Mouse (Mus musculus): ENCODE data around the gene Gpx3. TPM values are rescaled to one million over a fixed set of nuclear protein-coding genes. Genes with fewer than 3 reads are reported as not detected.
"Not testable (repeated sequence)": the region's sequence is repeated elsewhere in the genome, so short reads cannot be mapped to it uniquely, and the experiment has no call there.

Gpx3 gene
- polyA plus RNA-seq, 1 experiment from 2014 or later = 121 TPM

GRCm38 (mm10) chr11:54887927-54888326 lies 14.3 kb upstream of the Gpx3 start:
- H3K4me1 ChIP-seq (replicated peaks) = peaks cover 25% of the 10 kb centered on the region
- H3K36me3 ChIP-seq = no peaks in the 10 kb centered on the region
- no peaks in the 10 kb centered on the region for H3K27me3 ChIP-seq (ENCODE audit: insufficient read depth, poor library complexity, severe bottlenecking)
- DNase-seq (ENCODE audit: low spot score) = no peak
- H3K27ac ChIP-seq = no peak overlapping the region
- 87% methylated on average over 6 of the region's 6 CpGs for WGBS
- H3K9me3 ChIP-seq = no peaks in the 10 kb centered on the region
- no peak overlapping the region for H3K4me3 ChIP-seq

DNA sequence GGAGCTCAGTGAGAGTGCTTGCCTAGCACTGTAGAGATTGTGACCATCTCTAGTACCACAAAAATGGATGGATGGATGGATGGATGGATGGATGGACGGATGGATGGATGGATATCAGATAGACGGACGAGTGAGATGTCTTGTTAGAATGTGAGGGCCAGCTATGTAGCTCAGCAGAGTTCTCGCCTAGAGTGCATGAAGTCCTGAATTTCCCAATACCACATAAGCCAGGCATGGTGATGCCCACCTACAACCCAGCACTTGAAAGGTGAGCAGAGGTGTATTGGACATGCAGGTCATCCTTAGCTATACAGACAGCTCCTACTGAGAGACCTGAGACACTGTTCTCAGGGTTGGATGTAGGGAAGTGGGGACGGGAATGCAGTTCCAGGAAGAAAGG lies 10.9 kb upstream of the Gpx3 start:
- no peak overlapping the region for H3K27ac ChIP-seq
- H3K9me3 ChIP-seq = no peaks in the 10 kb centered on the region
- no peaks in the 10 kb centered on the region for H3K27me3 ChIP-seq (ENCODE audit: insufficient read depth, poor library complexity, severe bottlenecking)
- 77% methylated on average over 5 of the region's 5 CpGs for whole genome bisulfite sequencing
- peaks cover 15% of the 10 kb centered on the region; the same call in 1 of the 2 replicates for H3K4me1 ChIP-seq (replicated peaks)
- no peak overlapping the region for H3K4me3 ChIP-seq
- H3K36me3 ChIP-seq = no peaks in the 10 kb centered on the region
- no peak for DNase-seq (ENCODE audit: low spot score)

DNA sequence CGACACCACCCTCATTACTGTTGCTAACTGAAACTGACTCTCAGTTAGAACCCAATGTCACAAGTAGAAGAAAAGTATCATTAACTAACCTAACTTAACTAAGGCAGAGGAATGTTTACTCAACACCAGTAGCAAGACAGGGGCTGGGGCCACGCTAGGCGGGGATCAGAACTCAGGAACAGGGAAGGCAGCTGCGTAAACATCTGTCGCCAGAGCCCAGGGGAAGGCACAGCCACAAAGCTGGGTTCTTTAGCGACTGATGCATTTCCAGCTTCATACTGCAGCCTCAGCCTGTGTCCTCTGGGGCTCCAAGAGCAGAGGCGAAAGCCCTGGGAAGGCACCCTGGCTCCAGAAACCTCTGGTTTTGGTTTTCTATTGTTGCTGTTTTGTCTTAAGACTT lies 10.2 kb upstream of the Gpx3 start:
- no peaks in the 10 kb centered on the region for H3K9me3 ChIP-seq
- H3K27me3 ChIP-seq (ENCODE audit: insufficient read depth, poor library complexity, severe bottlenecking) = no peaks in the 10 kb centered on the region
- peaks cover 16% of the 10 kb centered on the region; the same call in 1 of the 2 replicates for H3K4me1 ChIP-seq (replicated peaks)
- no peak for DNase-seq (ENCODE audit: low spot score)
- H3K36me3 ChIP-seq = no peaks in the 10 kb centered on the region
- WGBS = 47% methylated on average over 7 of the region's 7 CpGs
- H3K27ac ChIP-seq = no peak overlapping the region
- H3K4me3 ChIP-seq = no peak overlapping the region

GRCm38 (mm10) chr11:54894589-54894988 lies 7.7 kb upstream of the Gpx3 start:
- H3K27ac ChIP-seq = no peak overlapping the region
- H3K9me3 ChIP-seq = no peaks in the 10 kb centered on the region
- peaks cover 22% of the 10 kb centered on the region for H3K4me1 ChIP-seq (replicated peaks)
- no peaks in the 10 kb centered on the region for H3K27me3 ChIP-seq (ENCODE audit: insufficient read depth, poor library complexity, severe bottlenecking)
- H3K4me3 ChIP-seq = no peak overlapping the region
- no peak for DNase-seq (ENCODE audit: low spot score)
- WGBS = 76% methylated on average over 9 of the region's 9 CpGs
- no peaks in the 10 kb centered on the region for H3K36me3 ChIP-seq

GRCm38 (mm10) chr11:54896646-54897045 lies 5.6 kb upstream of the Gpx3 start:
- H3K9me3 ChIP-seq; H3K4me3 ChIP-seq; DNase-seq (ENCODE audit: low spot score); H3K27me3 ChIP-seq (ENCODE audit: insufficient read depth, poor library complexity, severe bottlenecking); H3K27ac ChIP-seq; H3K36me3 ChIP-seq: not testable (repeated sequence)
- peaks cover 20% of the 10 kb centered on the region for H3K4me1 ChIP-seq (replicated peaks)
- WGBS = 94% methylated on average over 3 of the region's 3 CpGs

DNA sequence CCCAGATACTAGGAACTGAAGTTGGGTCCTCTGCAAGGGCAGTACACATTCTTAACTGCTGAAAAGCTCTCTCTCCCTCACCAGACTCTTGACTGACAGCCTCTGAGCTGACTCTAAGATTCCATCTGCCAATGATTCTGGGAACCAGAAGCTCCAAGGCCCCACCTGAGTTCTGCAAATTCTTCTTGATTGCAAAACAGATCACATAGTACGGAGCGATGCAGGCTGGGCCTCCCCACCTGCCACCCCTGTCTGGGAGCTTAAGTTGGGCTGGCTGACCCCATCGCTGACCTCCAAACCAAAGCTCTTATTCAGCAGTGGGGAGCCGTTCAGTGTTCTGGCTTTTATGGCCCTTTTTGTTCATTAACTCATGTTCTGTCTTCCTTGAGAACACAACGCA lies 4.8 kb upstream of the Gpx3 start:
- Histone ChIP-seq H3K9me3 (no peaks in the 10 kb centered on the region), H3K4me1 (replicated peaks) (peaks cover 15% of the 10 kb centered on the region), H3K4me3 (no peak overlapping the region), H3K27ac (no peak overlapping the region), H3K36me3 (no peaks in the 10 kb centered on the region), H3K27me3 (ENCODE audit: insufficient read depth, poor library complexity, severe bottlenecking) (peaks cover 6% of the 10 kb centered on the region; the same call in 1 of the 2 replicates)
- no peak for DNase-seq (ENCODE audit: low spot score)
- WGBS = 50% methylated on average over 5 of the region's 5 CpGs

- 69% methylated on average over 4 of the region's 4 CpGs for WGBS
- peaks cover 33% of the 10 kb centered on the region for H3K4me1 ChIP-seq (replicated peaks)
Observed at GRCm38 (mm10) chr11:54899657-54900056, 2.6 kb upstream of the Gpx3 start.

GRCm38 (mm10) chr11:54903339-54903738 lies 1.1 kb downstream of the Gpx3 start:
- peaks cover 34% of the 10 kb centered on the region for H3K4me1 ChIP-seq (replicated peaks)
- peak overlapping the region; percentile 81; the same call in 1 of the 2 replicates for H3K27ac ChIP-seq
- peak overlapping the region; percentile 67 for H3K4me3 ChIP-seq
- DNase-seq (ENCODE audit: low spot score) = no peak
- no peaks in the 10 kb centered on the region for H3K9me3 ChIP-seq
- peaks cover 19% of the 10 kb centered on the region; the same call in 1 of the 2 replicates for H3K36me3 ChIP-seq
- WGBS = 70% methylated on average over 5 of the region's 5 CpGs
- peaks cover 6% of the 10 kb centered on the region; the same call in 1 of the 2 replicates for H3K27me3 ChIP-seq (ENCODE audit: insufficient read depth, poor library complexity, severe bottlenecking)

More at GRCm38 (mm10) chr11:54899657-54900056, 2.6 kb upstream of the Gpx3 start:
- Histone ChIP-seq H3K9me3 (no peaks in the 10 kb centered on the region), H3K27ac (no peak overlapping the region), H3K4me3 (no peak overlapping the region), H3K27me3 (ENCODE audit: insufficient read depth, poor library complexity, severe bottlenecking) (peaks cover 6% of the 10 kb centered on the region; the same call in 1 of the 2 replicates), H3K36me3 (no peaks in the 10 kb centered on the region)
- no peak for DNase-seq (ENCODE audit: low spot score)

GRCm38 (mm10) chr11:54903940-54904706 lies 1.9 kb downstream of the Gpx3 start:
- H3K36me3 ChIP-seq = peaks cover 27% of the 10 kb centered on the region
- 58% methylated on average over 4 of the region's 4 CpGs for WGBS
- DNase-seq (ENCODE audit: low spot score) = peak; percentile 38
- peaks cover 34% of the 10 kb centered on the region for H3K4me1 ChIP-seq (replicated peaks)
- H3K27me3 ChIP-seq (ENCODE audit: insufficient read depth, poor library complexity, severe bottlenecking) = peaks cover 6% of the 10 kb centered on the region; the same call in 1 of the 2 replicates
- no peaks in the 10 kb centered on the region for H3K9me3 ChIP-seq
- H3K27ac ChIP-seq = no peak overlapping the region
- peak overlapping the region; percentile 4; the same call in 1 of the 2 replicates for H3K4me3 ChIP-seq

DNA sequence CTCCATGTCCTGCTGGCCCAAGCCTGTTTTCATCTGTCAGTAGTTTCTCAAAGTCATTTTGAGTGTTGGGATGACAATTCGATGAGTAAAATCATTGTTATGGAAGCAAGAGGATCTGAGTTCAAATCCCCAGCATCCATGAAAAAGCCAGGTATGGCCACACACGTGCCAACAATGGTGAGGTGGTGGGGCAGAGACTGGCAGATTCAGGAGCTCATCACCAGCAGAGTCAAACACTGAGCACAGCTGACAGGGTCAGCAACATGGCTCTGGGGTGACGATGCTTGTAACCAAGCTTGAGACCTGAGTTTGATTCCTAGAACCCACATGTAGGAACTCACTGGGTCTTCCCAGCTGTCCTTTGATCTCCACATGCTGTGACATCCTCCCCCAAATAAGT lies 2.8 kb downstream of the Gpx3 start:
- DNase-seq (ENCODE audit: low spot score) = no peak
- no peak overlapping the region for H3K27ac ChIP-seq
- WGBS = 88% methylated on average over 3 of the region's 3 CpGs
- peaks cover 6% of the 10 kb centered on the region; the same call in 1 of the 2 replicates for H3K27me3 ChIP-seq (ENCODE audit: insufficient read depth, poor library complexity, severe bottlenecking)
- no peaks in the 10 kb centered on the region for H3K9me3 ChIP-seq
- H3K36me3 ChIP-seq = peaks cover 37% of the 10 kb centered on the region
- H3K4me3 ChIP-seq = no peak overlapping the region
- H3K4me1 ChIP-seq (replicated peaks) = peaks cover 34% of the 10 kb centered on the region

GRCm38 (mm10) chr11:54905931-54906330 lies 3.7 kb downstream of the Gpx3 start:
- 61% methylated on average over 4 of the region's 4 CpGs for WGBS
- H3K27ac ChIP-seq = no peak overlapping the region
- H3K4me3 ChIP-seq = no peak overlapping the region

DNA sequence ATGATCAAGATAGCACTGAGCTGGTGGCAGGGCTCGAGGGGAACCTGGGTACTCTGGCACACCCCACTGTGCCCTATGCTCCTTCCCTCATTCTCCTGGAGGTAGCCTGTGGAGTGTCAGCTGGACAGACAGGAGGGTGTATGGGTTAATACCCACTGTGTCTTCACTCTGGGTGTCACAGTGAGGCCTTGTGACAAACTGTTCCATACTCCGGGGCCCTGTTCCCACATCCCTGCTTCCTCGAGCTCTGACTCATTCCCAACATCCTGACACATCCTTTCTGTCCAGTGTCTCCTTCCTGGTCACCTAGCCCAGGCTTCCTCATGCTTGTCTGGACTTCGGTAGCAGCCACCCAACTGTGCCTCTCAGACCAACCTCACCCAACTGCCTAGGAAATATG lies 4.2 kb downstream of the Gpx3 start:
- peaks cover 50% of the 10 kb centered on the region for H3K36me3 ChIP-seq
- H3K4me3 ChIP-seq = no peak overlapping the region
- H3K27ac ChIP-seq = no peak overlapping the region
- H3K4me1 ChIP-seq (replicated peaks) = peaks cover 34% of the 10 kb centered on the region
- peaks cover 6% of the 10 kb centered on the region; the same call in 1 of the 2 replicates for H3K27me3 ChIP-seq (ENCODE audit: insufficient read depth, poor library complexity, severe bottlenecking)
- no peaks in the 10 kb centered on the region for H3K9me3 ChIP-seq
- DNase-seq (ENCODE audit: low spot score) = no peak
- 77% methylated on average over 4 of the region's 4 CpGs for WGBS

More at GRCm38 (mm10) chr11:54905931-54906330, 3.7 kb downstream of the Gpx3 start:
- Histone ChIP-seq H3K4me1 (replicated peaks) (peaks cover 34% of the 10 kb centered on the region), H3K9me3 (no peaks in the 10 kb centered on the region), H3K27me3 (ENCODE audit: insufficient read depth, poor library complexity, severe bottlenecking) (peaks cover 6% of the 10 kb centered on the region; the same call in 1 of the 2 replicates), H3K36me3 (peaks cover 45% of the 10 kb centered on the region)
- DNase-seq (ENCODE audit: low spot score) = no peak

- peaks cover 33% of the 10 kb centered on the region for H3K4me1 ChIP-seq (replicated peaks)
- H3K9me3 ChIP-seq = no peaks in the 10 kb centered on the region
- H3K27me3 ChIP-seq (ENCODE audit: insufficient read depth, poor library complexity, severe bottlenecking) = no peaks in the 10 kb centered on the region; the same call in 1 of the 2 replicates
- no peak overlapping the region for H3K27ac ChIP-seq
- H3K36me3 ChIP-seq = peaks cover 58% of the 10 kb centered on the region
- WGBS = 89% methylated on average over 5 of the region's 5 CpGs
- DNase-seq (ENCODE audit: low spot score) = no peak
- no peak overlapping the region for H3K4me3 ChIP-seq
Observed at GRCm38 (mm10) chr11:54907259-54907658, 5.0 kb downstream of the Gpx3 start.
